Mouse (Mus musculus) adrenal gland, adult 2 months (tissue): ENCODE results near the gene Ddx6. TPM values are rescaled to one million over a fixed set of nuclear protein-coding genes. Genes with fewer than 3 reads are reported as not detected.
"Not testable (repeated sequence)": the region's sequence is repeated elsewhere in the genome, so short reads cannot be mapped to it uniquely, and the experiment has no call there.

Experiments
- DNase-seq: peaks from one replicate; pipeline ENCODE4 v3.0.0; 2021
- long read RNA-seq: library from polyadenylated mRNA; stranded (forward); transcript quantifications from one replicate; pipeline ENCODE4 v2.0.0, GENCODE M21; 2021
- polyA plus RNA-seq: library from polyadenylated mRNA; depleted of rRNA; stranded (reverse); fragments of >200 nt; gene quantifications from 2 replicates; pipeline ENCODE4 v1.2.3, GENCODE M21; 2012; rRNA removed
- total RNA-seq, 2 experiments: library from RNA; stranded (reverse); gene quantifications; 2 replicates each; pipeline ENCODE4 v1.2.3; 2021

Gene Ddx6
- total RNA-seq (100 to 1,000 TPM; 114 to 121 TPM), polyA plus RNA-seq (7.2 and 9.1 TPM in 2 replicates)
- long read RNA-seq, partial matches to known transcripts = 0 of 13 reads
- long read RNA-seq, other reads (novel, unspliced or antisense) = 13 of 13 reads

GRCm38 (mm10) chr9:44604779-44605615 is at the start of gene Ddx6:
Gene Ddx6, plus strand, starts transcription at chr9:44604892.
- peak; percentile 86 for DNase-seq

GRCm38 (mm10) chr9:44561597-44561996 is 43.1 kb upstream of the Ddx6 start, which contains the start of gene Cxcr5:
Gene Cxcr5, minus strand, starts transcription at chr9:44561877.
- no peak for DNase-seq

GRCm38 (mm10) chr9:44562936-44563335 is 41.8 kb upstream of the Ddx6 start:
- DNase-seq = no peak

GRCm38 (mm10) chr9:44565367-44565766 is 39.3 kb upstream of the Ddx6 start:
- DNase-seq = no peak

- peak; percentile 7 for DNase-seq
These were observed 37.2 kb upstream of the Ddx6 start for GRCm38 (mm10) chr9:44567338-44568082.

GRCm38 (mm10) chr9:44568083-44568455 is 36.6 kb upstream of the Ddx6 start:
- DNase-seq = no peak

GRCm38 (mm10) chr9:44570939-44571382 is 33.7 kb upstream of the Ddx6 start:
- no peak for DNase-seq

GRCm38 (mm10) chr9:44573306-44573705 is 31.4 kb upstream of the Ddx6 start:
- no peak for DNase-seq

GRCm38 (mm10) chr9:44575095-44575494 is 29.6 kb upstream of the Ddx6 start:
- DNase-seq = no peak

GRCm38 (mm10) chr9:44576046-44576445 is 28.6 kb upstream of the Ddx6 start:
- not testable (repeated sequence) for DNase-seq

GRCm38 (mm10) chr9:44579392-44579791 is 25.3 kb upstream of the Ddx6 start:
- DNase-seq = no peak

- no peak for DNase-seq
These were observed 24.6 kb upstream of the Ddx6 start for GRCm38 (mm10) chr9:44580085-44580484.

GRCm38 (mm10) chr9:44581423-44581822 is 23.3 kb upstream of the Ddx6 start:
- DNase-seq = no peak

GRCm38 (mm10) chr9:44582390-44582789 is 22.3 kb upstream of the Ddx6 start:
- no peak for DNase-seq

GRCm38 (mm10) chr9:44586640-44587261 is 17.9 kb upstream of the Ddx6 start:
- no peak for DNase-seq

GRCm38 (mm10) chr9:44587262-44588160 is 17.2 kb upstream of the Ddx6 start:
- no peak for DNase-seq

- no peak for DNase-seq
These were observed 16.1 kb upstream of the Ddx6 start for GRCm38 (mm10) chr9:44588605-44589004.

- DNase-seq = no peak
These were observed 15.6 kb upstream of the Ddx6 start for GRCm38 (mm10) chr9:44589095-44589494.

- DNase-seq = no peak
These were observed 13.7 kb upstream of the Ddx6 start for GRCm38 (mm10) chr9:44590969-44591368.

- no peak for DNase-seq
These were observed 13.0 kb upstream of the Ddx6 start for GRCm38 (mm10) chr9:44591595-44592188.

GRCm38 (mm10) chr9:44593221-44593620 is 11.5 kb upstream of the Ddx6 start:
- no peak for DNase-seq
